Mouse (Mus musculus) hindbrain, embryonic 15.5 days (tissue): ENCODE measurements at regions not wholly inside any gene's neighbourhood (a gene's known extent, or its start where the extent isn't known, plus 50 kb on each side); places are given as distances from the start of the nearest gene placed in this dataset.
A peak's percentile ranks its signal among the peaks of the same experiment; 100 is the strongest.

Source experiments
- ATAC-seq: fragments of 200-750 bp; cut with Nextera tagmentation; 2 replicates; pipeline ENCODE4 v1.8.0; 2017; ENCODE audit warnings: low read depth, moderate number of reproducible peaks, moderate TSS enrichment; ENCODE audit not compliant: low FRiP score
- H3K27ac ChIP-seq: fragments of 300-500 bp; sonication (generic); replicated peaks from 2 replicates; pipeline ENCODE4 v1.5.1; 2015; ENCODE audit warnings: mild to moderate bottlenecking, inconsistent platforms
- H3K27me3 ChIP-seq: fragments of 300-500 bp; sonication (generic); 2 replicates; pipeline ENCODE4 v1.6.1; 2015; ENCODE audit warnings: control low read depth, inconsistent platforms
- H3K36me3 ChIP-seq: fragments of 300-500 bp; sonication (generic); 2 replicates; pipeline ENCODE4 v1.6.1; 2015; ENCODE audit warnings: control low read depth, inconsistent platforms
- H3K4me1 ChIP-seq: fragments of 300-500 bp; sonication (generic); replicated peaks from 2 replicates; pipeline ENCODE4 v1.6.1; 2015; ENCODE audit warnings: control low read depth, inconsistent platforms
- H3K4me2 ChIP-seq: fragments of 300-500 bp; sonication (generic); 2 replicates; pipeline ENCODE4 v1.6.1; 2015; ENCODE audit warnings: moderate library complexity, mild to moderate bottlenecking, inconsistent platforms
- H3K4me3 ChIP-seq: fragments of 300-500 bp; sonication (generic); 2 replicates; pipeline ENCODE4 v1.5.1; 2015; ENCODE audit warnings: mild to moderate bottlenecking, inconsistent platforms
- H3K9ac ChIP-seq: fragments of 300-500 bp; sonication (generic); 2 replicates; pipeline ENCODE4 v1.6.1; 2015; ENCODE audit warnings: inconsistent platforms
- H3K9me3 ChIP-seq: fragments of 300-500 bp; sonication (generic); 2 replicates; pipeline ENCODE4 v1.6.1; 2016; ENCODE audit warnings: control low read depth, inconsistent platforms
- whole genome bisulfite sequencing: fragments of 180-500 bp; shearing (Covaris S2); methylation state at CpG from one replicate; pipeline ENCODE4 v1.1.7; 2015; 5-methylcytosine and 5-hydroxymethylcytosine counted together

GRCm38 (mm10) chr14:98449568-98449967 is 280.0 kb upstream of the Dach1 start:
- Histone ChIP-seq H3K4me1 (no peaks in the 10 kb centered on the region), H3K4me3 (no peak overlapping the region), H3K36me3 (no peaks in the 10 kb centered on the region), H3K9me3 (no peaks in the 10 kb centered on the region), H3K9ac (no peak overlapping the region), H3K27ac (no peak overlapping the region), H3K27me3 (no peaks in the 10 kb centered on the region), H3K4me2 (no peak overlapping the region)
- ATAC-seq = no peak
- 57% methylated on average over 5 of the region's 5 CpGs for WGBS

GRCm38 (mm10) chr14:98442411-98442810 is 272.8 kb upstream of the Dach1 start:
- H3K9me3 ChIP-seq = no peaks in the 10 kb centered on the region
- no peaks in the 10 kb centered on the region for H3K27me3 ChIP-seq
- no peak overlapping the region for H3K4me3 ChIP-seq
- no peaks in the 10 kb centered on the region for H3K36me3 ChIP-seq
- WGBS = 60% methylated on average over 3 of the region's 3 CpGs
- H3K4me1 ChIP-seq = no peaks in the 10 kb centered on the region
- no peak overlapping the region for H3K27ac ChIP-seq
- no peak for ATAC-seq
- H3K9ac ChIP-seq = no peak overlapping the region
- H3K4me2 ChIP-seq = no peak overlapping the region

- Histone ChIP-seq H3K4me1 (no peaks in the 10 kb centered on the region), H3K4me3 (no peak overlapping the region), H3K36me3 (no peaks in the 10 kb centered on the region), H3K4me2 (no peak overlapping the region), H3K27me3 (no peaks in the 10 kb centered on the region), H3K9ac (no peak overlapping the region), H3K9me3 (no peaks in the 10 kb centered on the region), H3K27ac (no peak overlapping the region)
- ATAC-seq = no peak
- WGBS = 56% methylated on average over 2 of the region's 2 CpGs
Observed at GRCm38 (mm10) chr14:98441954-98442353, 272.4 kb upstream of the Dach1 start.

- Histone ChIP-seq H3K4me2 (peak overlapping the region; percentile 19; the same call in 1 of the 2 replicates), H3K27me3 (no peaks in the 10 kb centered on the region), H3K27ac (no peak overlapping the region), H3K9ac (no peak overlapping the region), H3K4me3 (no peak overlapping the region), H3K9me3 (no peaks in the 10 kb centered on the region), H3K4me1 (no peaks in the 10 kb centered on the region), H3K36me3 (no peaks in the 10 kb centered on the region)
- WGBS = 56% methylated on average over 11 of the region's 11 CpGs
- no peak for ATAC-seq
Observed at GRCm38 (mm10) chr14:98431959-98432358, 262.4 kb upstream of the Dach1 start.

GRCm38 (mm10) chr14:98417719-98418118 is 248.2 kb upstream of the Dach1 start:
- Histone ChIP-seq H3K4me2 (no peak overlapping the region), H3K9me3 (no peaks in the 10 kb centered on the region)
- WGBS = 55% methylated on average over 1 of the region's 1 CpGs

GRCm38 (mm10) chr14:98414201-98414600 is 244.6 kb upstream of the Dach1 start:
- Histone ChIP-seq H3K27ac (no peak overlapping the region), H3K9me3 (no peaks in the 10 kb centered on the region), H3K9ac (no peak overlapping the region), H3K4me2 (no peak overlapping the region), H3K4me3 (no peak overlapping the region), H3K4me1 (no peaks in the 10 kb centered on the region), H3K27me3 (no peaks in the 10 kb centered on the region), H3K36me3 (no peaks in the 10 kb centered on the region)
- no peak for ATAC-seq
- 62% methylated on average over 7 of the region's 7 CpGs for WGBS

More at GRCm38 (mm10) chr14:98417719-98418118, 248.2 kb upstream of the Dach1 start:
- Histone ChIP-seq H3K4me3 (no peak overlapping the region), H3K36me3 (no peaks in the 10 kb centered on the region), H3K4me1 (no peaks in the 10 kb centered on the region), H3K9ac (no peak overlapping the region), H3K27ac (no peak overlapping the region), H3K27me3 (no peaks in the 10 kb centered on the region)
- ATAC-seq = no peak

GRCm38 (mm10) chr14:98405936-98406635 is 236.5 kb upstream of the Dach1 start:
- no peaks in the 10 kb centered on the region for H3K4me1 ChIP-seq
- no peak overlapping the region for H3K4me3 ChIP-seq
- no peak overlapping the region for H3K27ac ChIP-seq
- H3K36me3 ChIP-seq = no peaks in the 10 kb centered on the region
- H3K9me3 ChIP-seq = no peaks in the 10 kb centered on the region
- WGBS = 72% methylated on average over 3 of the region's 3 CpGs
- no peak overlapping the region for H3K4me2 ChIP-seq
- H3K27me3 ChIP-seq = no peaks in the 10 kb centered on the region
- no peak for ATAC-seq
- H3K9ac ChIP-seq = no peak overlapping the region

GRCm38 (mm10) chr14:98404026-98404425 is 234.5 kb upstream of the Dach1 start:
- Histone ChIP-seq H3K27me3 (no peaks in the 10 kb centered on the region), H3K4me3 (no peak overlapping the region), H3K9ac (no peak overlapping the region), H3K27ac (no peak overlapping the region), H3K36me3 (no peaks in the 10 kb centered on the region), H3K4me1 (no peaks in the 10 kb centered on the region), H3K4me2 (no peak overlapping the region), H3K9me3 (no peaks in the 10 kb centered on the region)
- WGBS = 80% methylated on average over 5 of the region's 5 CpGs
- no peak for ATAC-seq

- 57% methylated on average over 4 of the region's 4 CpGs for WGBS
- no peak for ATAC-seq
- Histone ChIP-seq H3K4me2 (no peak overlapping the region), H3K4me3 (no peak overlapping the region), H3K4me1 (no peaks in the 10 kb centered on the region), H3K9me3 (no peaks in the 10 kb centered on the region), H3K27ac (no peak overlapping the region), H3K36me3 (no peaks in the 10 kb centered on the region), H3K9ac (no peak overlapping the region), H3K27me3 (no peaks in the 10 kb centered on the region)
Observed at GRCm38 (mm10) chr14:98387871-98388270, 218.3 kb upstream of the Dach1 start.
